Mouse (Mus musculus) embryonic facial prominence, embryonic 13.5 days (tissue): ENCODE results near the gene Radil. TPM values are rescaled to one million over a fixed set of nuclear protein-coding genes. Genes with fewer than 3 reads are reported as not detected.

ENCODE experiments used
- ATAC-seq: fragments of 200-750 bp; cut with Nextera tagmentation; 2 replicates; pipeline ENCODE4 v1.8.0; 2017; ENCODE audit warnings: low read depth; ENCODE audit not compliant: insufficient number of reproducible peaks, insufficient read depth, low FRiP score, low TSS enrichment
- H3K27ac ChIP-seq: fragments of 300-500 bp; sonication (generic); 2 replicates; pipeline ENCODE4 v1.5.1; 2015; ENCODE audit warnings: moderate library complexity, mild to moderate bottlenecking, inconsistent platforms
- H3K27me3 ChIP-seq: fragments of 300-500 bp; sonication (generic); 2 replicates; pipeline ENCODE4 v1.6.1; 2015; ENCODE audit warnings: mild to moderate bottlenecking, inconsistent platforms
- H3K36me3 ChIP-seq: fragments of 300-500 bp; sonication (generic); 2 replicates; pipeline ENCODE4 v1.6.1; 2015; ENCODE audit warnings: mild to moderate bottlenecking, inconsistent platforms
- H3K4me1 ChIP-seq: fragments of 300-500 bp; sonication (generic); 2 replicates; pipeline ENCODE4 v1.6.1; 2015; ENCODE audit warnings: inconsistent platforms
- H3K4me2 ChIP-seq: fragments of 300-500 bp; sonication (generic); 2 replicates; pipeline ENCODE4 v1.6.1; 2015; ENCODE audit warnings: moderate library complexity, mild to moderate bottlenecking, inconsistent platforms
- H3K4me3 ChIP-seq: fragments of 300-500 bp; sonication (generic); 2 replicates; pipeline ENCODE4 v1.5.1; 2015; ENCODE audit warnings: mild to moderate bottlenecking, inconsistent platforms
- H3K9ac ChIP-seq: fragments of 300-500 bp; sonication (generic); 2 replicates; pipeline ENCODE4 v1.6.1; 2015; ENCODE audit warnings: mild to moderate bottlenecking, inconsistent platforms
- H3K9me3 ChIP-seq: fragments of 300-500 bp; sonication (generic); 2 replicates; pipeline ENCODE4 v1.6.1; 2016; ENCODE audit warnings: inconsistent platforms
- WGBS: fragments of 180-500 bp; shearing (Covaris S2); methylation state at CpG from one replicate; pipeline ENCODE4 v1.1.7; 2015; ENCODE audit warnings: mixed read lengths; 5-methylcytosine and 5-hydroxymethylcytosine counted together
- polyA plus RNA-seq: library from polyadenylated mRNA; unstranded; fragments of >200 nt; fragmentation: Nextera tagmentation; extraction: Ambion mirVana; gene quantifications from 2 replicates; pipeline ENCODE4 v1.2.1, GENCODE M21; 2015

The Radil gene
- polyA plus RNA-seq, 1 experiment from 2014 or later = 8.0 TPM

GRCm38 (mm10) chr5:142564606-142565005, 13.7 kb upstream of the Radil start:
- H3K9ac ChIP-seq = no peak overlapping the region
- no peaks in the 10 kb centered on the region for H3K27me3 ChIP-seq
- no peak overlapping the region for H3K4me3 ChIP-seq
- ATAC-seq = no peak
- no peak overlapping the region for H3K4me2 ChIP-seq
- peaks cover 14% of the 10 kb centered on the region for H3K9me3 ChIP-seq
- no peaks in the 10 kb centered on the region for H3K4me1 ChIP-seq
- no peaks in the 10 kb centered on the region for H3K36me3 ChIP-seq
- 84% methylated on average over 1 of the region's 1 CpGs for WGBS
- no peak overlapping the region for H3K27ac ChIP-seq

- no peak overlapping the region for H3K4me2 ChIP-seq
- H3K36me3 ChIP-seq = no peaks in the 10 kb centered on the region
- 54% methylated on average over 7 of the region's 7 CpGs for WGBS
- H3K4me3 ChIP-seq = no peak overlapping the region
- no peak for ATAC-seq
- no peaks in the 10 kb centered on the region for H3K27me3 ChIP-seq
- H3K9me3 ChIP-seq = no peaks in the 10 kb centered on the region
- no peak overlapping the region for H3K9ac ChIP-seq
- H3K4me1 ChIP-seq = no peaks in the 10 kb centered on the region
- no peak overlapping the region for H3K27ac ChIP-seq
Observed at GRCm38 (mm10) chr5:142560261-142560660, 9.4 kb upstream of the Radil start.

GRCm38 (mm10) chr5:142557397-142558067, 6.6 kb upstream of the Radil start:
- H3K36me3 ChIP-seq = no peaks in the 10 kb centered on the region
- H3K9ac ChIP-seq = no peak overlapping the region
- 33% methylated on average over 7 of the region's 21 CpGs for WGBS
- no peak overlapping the region for H3K27ac ChIP-seq
- no peaks in the 10 kb centered on the region for H3K4me1 ChIP-seq
- no peak overlapping the region for H3K4me3 ChIP-seq
- H3K4me2 ChIP-seq = peak overlapping the region; percentile 26; the same call in 1 of the 2 replicates
- H3K27me3 ChIP-seq = no peaks in the 10 kb centered on the region
- no peaks in the 10 kb centered on the region for H3K9me3 ChIP-seq
- ATAC-seq = no peak

- no peaks in the 10 kb centered on the region for H3K9me3 ChIP-seq
- 90% methylated on average over 4 of the region's 4 CpGs for WGBS
- no peak overlapping the region for H3K4me2 ChIP-seq
- H3K4me3 ChIP-seq = no peak overlapping the region
- no peaks in the 10 kb centered on the region for H3K36me3 ChIP-seq
- H3K27me3 ChIP-seq = no peaks in the 10 kb centered on the region
- H3K4me1 ChIP-seq = no peaks in the 10 kb centered on the region
- no peak for ATAC-seq
- H3K27ac ChIP-seq = no peak overlapping the region
- H3K9ac ChIP-seq = no peak overlapping the region
Observed at GRCm38 (mm10) chr5:142556721-142557120, 5.8 kb upstream of the Radil start.

GRCm38 (mm10) chr5:142555866-142556265, 5.0 kb upstream of the Radil start:
- Histone ChIP-seq H3K9ac (no peak overlapping the region), H3K36me3 (no peaks in the 10 kb centered on the region), H3K4me3 (no peak overlapping the region), H3K27ac (no peak overlapping the region), H3K27me3 (no peaks in the 10 kb centered on the region), H3K4me2 (no peak overlapping the region), H3K4me1 (peaks cover under 1% of the 10 kb centered on the region), H3K9me3 (no peaks in the 10 kb centered on the region)
- ATAC-seq = no peak
- WGBS = 79% methylated on average over 5 of the region's 5 CpGs

- Histone ChIP-seq H3K9me3 (no peaks in the 10 kb centered on the region), H3K4me3 (peak overlapping the region; percentile 68), H3K4me1 (peaks cover 41% of the 10 kb centered on the region), H3K9ac (peak overlapping the region; percentile 70), H3K27ac (peak overlapping the region; percentile 83), H3K36me3 (no peaks in the 10 kb centered on the region), H3K4me2 (peak overlapping the region; percentile 99), H3K27me3 (no peaks in the 10 kb centered on the region)
- ATAC-seq = 0 out of 2 replicates have a peak, but pooled peaks have one; percentile 2
- under 1% methylated on average over 31 of the region's 31 CpGs for WGBS
Observed at GRCm38 (mm10) chr5:142549961-142550705, 765 bp downstream of the Radil start.

GRCm38 (mm10) chr5:142549441-142549840, 1.5 kb downstream of the Radil start:
- Histone ChIP-seq H3K4me3 (peak overlapping the region; percentile 68), H3K9me3 (no peaks in the 10 kb centered on the region), H3K9ac (0 out of 2 replicates have a peak overlapping the region, but pooled peaks have one; percentile 70), H3K27me3 (no peaks in the 10 kb centered on the region), H3K4me1 (peaks cover 47% of the 10 kb centered on the region), H3K27ac (peak overlapping the region; percentile 83), H3K36me3 (no peaks in the 10 kb centered on the region), H3K4me2 (peak overlapping the region; percentile 99)
- 25% methylated on average over 9 of the region's 9 CpGs for WGBS
- no peak for ATAC-seq

- no peak for ATAC-seq
- Histone ChIP-seq H3K27ac (no peak overlapping the region), H3K4me1 (peaks cover 47% of the 10 kb centered on the region), H3K4me2 (no peak overlapping the region), H3K9ac (no peak overlapping the region), H3K27me3 (no peaks in the 10 kb centered on the region), H3K9me3 (no peaks in the 10 kb centered on the region), H3K36me3 (no peaks in the 10 kb centered on the region), H3K4me3 (no peak overlapping the region)
- WGBS = 68% methylated on average over 3 of the region's 3 CpGs
Observed at GRCm38 (mm10) chr5:142547066-142547465, 3.8 kb downstream of the Radil start.

GRCm38 (mm10) chr5:142546344-142546743, 4.6 kb downstream of the Radil start:
- Histone ChIP-seq H3K4me2 (no peak overlapping the region), H3K27me3 (no peaks in the 10 kb centered on the region), H3K9me3 (no peaks in the 10 kb centered on the region), H3K36me3 (no peaks in the 10 kb centered on the region), H3K4me3 (no peak overlapping the region), H3K9ac (no peak overlapping the region), H3K27ac (0 out of 2 replicates have a peak overlapping the region, but pooled peaks have one; percentile 28), H3K4me1 (peaks cover 47% of the 10 kb centered on the region)
- no peak for ATAC-seq
- WGBS = 13% methylated on average over 5 of the region's 5 CpGs

GRCm38 (mm10) chr5:142545014-142545795, 5.7 kb downstream of the Radil start:
- Histone ChIP-seq H3K4me1 (peaks cover 40% of the 10 kb centered on the region), H3K4me2 (no peak overlapping the region), H3K4me3 (no peak overlapping the region), H3K9me3 (no peaks in the 10 kb centered on the region), H3K27ac (peak overlapping the region; percentile 40; the same call in 1 of the 2 replicates), H3K36me3 (no peaks in the 10 kb centered on the region), H3K9ac (no peak overlapping the region), H3K27me3 (no peaks in the 10 kb centered on the region)
- WGBS = 50% methylated on average over 5 of the region's 5 CpGs
- no peak for ATAC-seq

- Histone ChIP-seq H3K9me3 (no peaks in the 10 kb centered on the region), H3K27ac (no peak overlapping the region), H3K4me2 (no peak overlapping the region), H3K4me1 (no peaks in the 10 kb centered on the region), H3K27me3 (no peaks in the 10 kb centered on the region), H3K4me3 (no peak overlapping the region), H3K36me3 (no peaks in the 10 kb centered on the region), H3K9ac (no peak overlapping the region)
- ATAC-seq = no peak
- WGBS = 81% methylated on average over 3 of the region's 3 CpGs
Observed at GRCm38 (mm10) chr5:142537286-142537685, 13.6 kb downstream of the Radil start.
